Mouse (Mus musculus) olfactory bulb, adult 2 months (tissue): ENCODE data around the gene Tef. TPM values are rescaled to one million over a fixed set of nuclear protein-coding genes. Genes with fewer than 3 reads are reported as not detected.

Experiments
- H3K27ac ChIP-seq: fragments of 200-500 bp; 2 replicates; pipeline ENCODE4 v1.5.1; 2012; ENCODE audit warnings: low read depth, low read length; ENCODE audit not compliant: insufficient read depth
- H3K4me1 ChIP-seq: fragments of 200-500 bp; 2 replicates; pipeline ENCODE4 v1.6.1; 2012; ENCODE audit warnings: low read length; ENCODE audit not compliant: control insufficient read depth, insufficient read depth
- H3K4me3 ChIP-seq: fragments of 200-500 bp; 2 replicates; pipeline ENCODE4 v1.5.1; 2012; ENCODE audit warnings: mild to moderate bottlenecking, low read depth, low read length, moderate library complexity; ENCODE audit not compliant: insufficient read depth
- CTCF ChIP-seq: fragments of 200-500 bp; IDR thresholded peaks from 2 replicates; pipeline ENCODE4 v1.5.1; 2012; ENCODE audit warnings: low read depth, mild to moderate bottlenecking, low read length, moderate library complexity; ENCODE audit not compliant: insufficient read depth
- POLR2A ChIP-seq: fragments of 200-500 bp; IDR thresholded peaks from 2 replicates; pipeline ENCODE4 v1.6.1; 2012; ENCODE audit warnings: mild to moderate bottlenecking, low read depth, low read length, moderate library complexity; ENCODE audit not compliant: insufficient read depth
- WGBS: fragments of 180-500 bp; shearing (Covaris S2); methylation state at CpG from one replicate; pipeline ENCODE4 v1.1.7; 2018; 5-methylcytosine and 5-hydroxymethylcytosine counted together
- polyA plus RNA-seq: library from polyadenylated mRNA; stranded (reverse); fragments of >200 nt; gene quantifications from 2 replicates; pipeline ENCODE4 v1.2.4, GENCODE M21; 2012; ENCODE audit warnings: low replicate concordance; ENCODE audit not compliant: missing spikeins, insufficient read depth, insufficient read length

Gene Tef
- polyA plus RNA-seq, 1 experiment = not detected

DNA sequence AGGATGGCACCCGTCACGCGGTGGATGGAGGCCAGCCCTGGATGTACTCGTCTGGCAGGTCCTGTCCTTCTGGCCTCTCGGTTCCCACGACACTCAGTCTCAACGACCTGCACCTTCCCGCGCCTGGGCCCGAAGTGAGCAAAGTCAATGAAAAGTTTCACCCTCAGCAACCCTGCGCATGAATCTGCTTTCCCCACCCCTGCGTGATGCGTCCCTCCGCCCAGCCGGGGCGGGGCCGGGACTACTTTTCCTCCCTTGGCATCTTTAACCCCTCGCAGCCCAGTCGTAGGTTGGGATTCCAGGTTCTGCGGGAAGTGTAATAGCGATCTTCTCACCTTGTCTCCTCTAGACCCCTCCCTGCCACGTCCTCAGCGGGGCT lies 55.9 kb downstream of the Tef start:
- WGBS = under 1% methylated on average over 23 of the region's 23 CpGs
- TF ChIP-seq POLR2A = peak; percentile 96
- no peak for TF ChIP-seq CTCF
- H3K4me3 ChIP-seq = peak overlapping the region; percentile 91
- peaks cover 17% of the 10 kb centered on the region for H3K4me1 ChIP-seq
- peak overlapping the region; percentile 97 for H3K27ac ChIP-seq

DNA sequence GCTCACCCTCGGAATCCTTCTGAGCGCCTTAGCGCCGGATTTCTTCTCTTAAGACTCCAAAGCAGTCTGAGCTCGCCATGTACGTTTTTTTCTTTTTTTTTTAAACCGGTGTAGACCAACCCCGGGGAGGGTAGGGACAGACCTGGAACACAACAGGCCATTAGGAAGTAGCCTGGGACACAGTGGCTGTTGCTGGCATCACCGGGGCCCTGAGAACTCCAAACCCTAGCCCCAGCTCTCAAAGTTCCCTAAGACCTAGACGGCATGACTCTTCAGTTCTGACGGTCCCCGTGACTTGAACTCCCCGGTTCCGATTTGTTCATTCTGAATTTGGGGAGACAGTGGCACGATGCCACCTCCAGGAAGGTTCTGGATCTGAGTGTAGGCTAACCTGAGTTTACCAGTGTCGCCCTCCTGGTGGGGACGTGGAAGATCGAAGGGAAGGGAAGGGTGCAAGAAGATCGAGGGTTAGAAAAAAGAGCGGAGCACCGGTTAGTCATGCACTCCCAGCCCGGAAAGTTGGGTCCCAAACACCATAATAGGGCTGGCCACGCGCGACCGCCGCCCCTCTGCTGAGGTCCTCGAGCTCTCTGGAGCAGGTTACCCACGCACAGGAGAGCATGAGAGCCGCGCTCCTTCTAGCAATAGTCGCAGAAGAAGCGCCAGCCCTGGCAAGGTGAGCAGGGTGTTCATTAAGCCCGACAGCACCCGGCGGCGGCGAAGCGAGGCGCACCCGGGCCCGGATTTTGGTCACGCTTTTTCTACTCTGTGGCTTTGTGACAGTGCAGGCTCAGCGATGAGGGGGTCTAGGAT lies 56.5 kb downstream of the Tef start, which contains the start of gene Tob2:
Gene Tob2, minus strand, starts transcription at position 280 of the 813 bp plus-strand sequence.
- WGBS = under 1% methylated on average over 44 of the region's 44 CpGs
- no peak for TF ChIP-seq CTCF
- TF ChIP-seq POLR2A = no peak; the same call in 1 of the 2 replicates
- Histone ChIP-seq H3K4me1 (peaks cover 17% of the 10 kb centered on the region), H3K4me3 (peak within 1 kb of the TSS; percentile 91), H3K27ac (peak within 1 kb of the TSS; percentile 97)

DNA sequence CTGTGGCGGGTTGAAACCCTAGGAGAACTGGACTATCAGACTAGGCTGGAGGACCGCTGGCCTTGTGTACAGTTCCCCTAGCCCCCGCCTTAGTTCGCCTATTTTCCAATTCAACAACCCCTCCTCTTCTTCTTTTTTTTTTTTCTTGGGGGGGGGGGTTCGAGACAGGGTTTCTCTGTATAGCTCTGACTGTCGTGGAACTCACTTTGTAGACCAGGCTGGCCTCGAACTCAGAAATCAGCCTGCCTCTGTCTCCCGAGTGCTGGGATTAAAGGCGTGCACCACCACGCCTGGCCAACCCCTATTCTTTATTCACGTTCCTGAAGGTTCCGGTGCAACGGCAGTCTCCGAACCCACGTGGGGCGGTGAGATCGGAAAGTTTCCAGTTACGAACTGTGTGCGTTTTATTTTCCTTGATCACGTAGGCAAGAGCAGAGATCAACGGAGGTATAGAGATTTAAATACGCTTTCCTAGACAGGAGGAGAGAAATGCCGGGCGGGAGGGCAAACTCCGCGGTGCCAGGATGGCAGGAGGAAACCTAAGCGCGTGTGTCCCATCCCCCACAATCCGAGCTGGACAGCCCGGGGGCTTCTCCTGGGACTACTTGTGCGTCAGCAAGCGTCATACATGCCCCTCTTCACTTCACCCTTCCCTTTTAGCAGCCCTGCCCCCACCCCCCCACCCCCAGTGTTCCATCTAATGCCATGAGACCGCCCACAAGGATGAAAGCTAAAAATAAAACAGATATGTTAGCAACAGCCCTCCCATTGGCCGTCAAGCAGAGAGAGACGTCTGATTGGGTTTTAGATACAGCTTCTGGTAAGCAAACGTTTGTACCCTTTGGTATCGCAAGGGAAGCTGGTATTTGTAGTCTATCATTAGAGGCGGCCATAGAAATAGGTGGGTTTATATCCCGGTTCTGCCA lies 57.4 kb downstream of the Tef start:
- peak overlapping the region; percentile 91 for H3K4me3 ChIP-seq
- H3K27ac ChIP-seq = peak overlapping the region; percentile 97
- under 1% methylated on average over 39 of the region's 39 CpGs for WGBS
- TF ChIP-seq POLR2A (peak; percentile 27; the same call in 1 of the 2 replicates), CTCF (no peak)
- peaks cover 17% of the 10 kb centered on the region for H3K4me1 ChIP-seq

DNA sequence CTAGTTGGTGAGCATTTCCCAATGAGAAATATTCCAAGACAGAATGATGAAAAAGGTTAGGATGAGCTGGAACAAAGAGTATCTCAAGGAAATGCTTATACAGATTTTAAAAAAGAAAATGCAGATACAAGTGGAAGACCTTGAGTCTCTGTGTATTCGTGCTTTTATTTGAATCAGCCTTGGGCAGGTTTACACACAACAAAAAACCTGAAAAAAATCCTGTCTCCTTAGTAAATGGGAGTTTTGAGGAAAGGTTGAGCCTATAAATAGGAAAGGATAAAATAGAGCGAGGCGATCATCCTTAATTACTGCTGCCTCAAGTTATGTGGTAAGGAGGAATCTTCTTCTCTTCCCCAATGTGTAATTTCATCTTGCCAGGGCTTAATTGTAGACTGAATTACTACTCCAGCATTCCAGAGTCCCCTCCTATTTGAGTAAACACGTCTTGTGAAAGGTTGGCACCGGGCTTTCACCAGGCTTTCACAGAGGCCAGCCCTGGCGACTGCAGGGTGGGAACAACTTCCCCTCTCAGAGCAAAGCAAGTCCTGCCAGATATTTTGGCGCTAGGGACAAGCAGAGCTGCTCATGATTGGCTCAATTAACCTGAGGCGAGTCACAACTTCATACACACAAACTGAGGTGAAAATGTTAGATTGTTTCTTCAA lies 58.4 kb downstream of the Tef start:
- TF ChIP-seq CTCF (no peak), POLR2A (no peak)
- WGBS = 2% methylated on average over 8 of the region's 8 CpGs
- no peak overlapping the region for H3K4me3 ChIP-seq
- peak overlapping the region; percentile 88 for H3K27ac ChIP-seq
- H3K4me1 ChIP-seq = peaks cover 14% of the 10 kb centered on the region

DNA sequence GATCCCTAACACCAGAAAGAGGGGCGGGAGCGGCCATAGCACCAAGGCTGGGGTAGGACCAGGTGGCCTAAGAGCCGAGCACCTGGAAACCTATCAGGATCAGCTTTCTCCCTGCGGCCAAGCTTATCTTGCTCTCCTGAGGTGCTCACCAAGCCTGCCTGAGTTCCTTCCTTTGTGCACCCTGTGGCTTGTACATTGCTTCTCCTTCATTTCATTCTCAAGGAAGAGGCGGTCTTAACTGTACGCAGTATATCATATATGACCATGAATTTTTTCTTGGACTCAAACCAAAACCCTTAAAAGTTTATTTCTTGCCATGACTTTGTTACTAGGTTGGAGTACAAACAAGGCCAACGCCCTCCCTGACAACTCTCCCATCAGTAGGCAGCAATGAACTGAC lies 62.0 kb downstream of the Tef start:
- WGBS = 93% methylated on average over 7 of the region's 7 CpGs
- H3K4me3 ChIP-seq = no peak overlapping the region
- H3K4me1 ChIP-seq = peaks cover 6% of the 10 kb centered on the region; the same call in 1 of the 2 replicates
- H3K27ac ChIP-seq = no peak overlapping the region
- TF ChIP-seq POLR2A (no peak), CTCF (no peak)

DNA sequence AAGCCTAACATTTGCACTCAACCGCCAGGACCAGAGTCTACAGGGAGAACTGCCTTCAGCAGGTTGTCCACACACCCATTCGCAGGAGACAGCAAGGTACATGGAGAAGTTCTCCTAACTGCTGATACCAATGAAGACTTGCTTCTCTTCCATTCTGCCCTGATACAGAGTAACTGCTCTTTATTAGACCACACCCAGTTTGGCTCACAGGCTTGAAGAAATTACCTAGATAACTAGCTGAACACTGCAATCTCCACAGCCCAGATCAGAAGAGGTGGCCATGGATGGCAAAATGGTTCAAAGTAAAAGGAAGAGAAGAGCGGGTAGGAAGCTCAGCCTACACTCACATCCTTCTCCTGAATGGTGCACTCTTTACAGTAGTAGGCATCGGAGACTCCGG lies 67.8 kb downstream of the Tef start:
- WGBS = 96% methylated on average over 5 of the region's 5 CpGs
- H3K27ac ChIP-seq = no peak overlapping the region
- no peak overlapping the region for H3K4me3 ChIP-seq
- TF ChIP-seq CTCF = no peak
- no peak for TF ChIP-seq POLR2A
- peaks cover 2% of the 10 kb centered on the region for H3K4me1 ChIP-seq

DNA sequence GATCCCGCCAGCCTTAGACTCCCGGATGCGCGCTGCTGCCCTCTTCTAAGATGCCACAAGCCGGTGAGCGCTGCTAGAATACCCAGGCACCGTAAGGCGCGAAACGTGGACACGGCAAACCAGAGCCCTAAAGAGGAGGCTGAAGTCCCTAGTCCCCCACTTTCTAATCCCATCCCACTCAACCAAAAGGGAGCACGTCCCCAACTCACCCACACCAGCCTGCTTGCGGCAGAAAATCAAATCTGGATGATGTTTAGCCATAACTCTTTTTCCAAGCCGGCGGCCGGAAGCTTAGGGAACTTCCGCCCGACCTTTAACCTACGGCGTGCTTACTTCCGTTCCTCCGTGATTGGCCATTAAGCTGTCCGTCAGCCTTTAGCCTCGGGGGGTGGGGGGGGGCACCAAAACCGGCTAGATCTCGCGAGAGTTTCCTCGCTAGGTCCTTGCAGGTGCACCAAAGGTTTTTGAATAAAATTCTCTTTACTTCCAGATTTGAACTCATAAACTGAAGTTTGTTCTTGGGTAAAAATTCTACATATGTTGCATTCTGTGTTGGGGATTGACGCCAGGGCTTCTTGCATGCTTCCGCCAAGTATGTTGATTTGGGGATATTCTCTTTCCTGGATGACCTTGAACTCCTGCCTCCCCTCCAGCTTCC lies 69.5 kb downstream of the Tef start, which contains the start of gene Phf5a:
Gene Phf5a, minus strand, starts transcription at position 308 of the 658 bp plus-strand sequence.
- peak within 1 kb of the TSS; percentile 100 for H3K27ac ChIP-seq
- under 1% methylated on average over 30 of the region's 30 CpGs for WGBS
- H3K4me3 ChIP-seq = peak within 1 kb of the TSS; percentile 99
- TF ChIP-seq POLR2A = no peak
- TF ChIP-seq CTCF = no peak
- peaks cover 2% of the 10 kb centered on the region for H3K4me1 ChIP-seq

DNA sequence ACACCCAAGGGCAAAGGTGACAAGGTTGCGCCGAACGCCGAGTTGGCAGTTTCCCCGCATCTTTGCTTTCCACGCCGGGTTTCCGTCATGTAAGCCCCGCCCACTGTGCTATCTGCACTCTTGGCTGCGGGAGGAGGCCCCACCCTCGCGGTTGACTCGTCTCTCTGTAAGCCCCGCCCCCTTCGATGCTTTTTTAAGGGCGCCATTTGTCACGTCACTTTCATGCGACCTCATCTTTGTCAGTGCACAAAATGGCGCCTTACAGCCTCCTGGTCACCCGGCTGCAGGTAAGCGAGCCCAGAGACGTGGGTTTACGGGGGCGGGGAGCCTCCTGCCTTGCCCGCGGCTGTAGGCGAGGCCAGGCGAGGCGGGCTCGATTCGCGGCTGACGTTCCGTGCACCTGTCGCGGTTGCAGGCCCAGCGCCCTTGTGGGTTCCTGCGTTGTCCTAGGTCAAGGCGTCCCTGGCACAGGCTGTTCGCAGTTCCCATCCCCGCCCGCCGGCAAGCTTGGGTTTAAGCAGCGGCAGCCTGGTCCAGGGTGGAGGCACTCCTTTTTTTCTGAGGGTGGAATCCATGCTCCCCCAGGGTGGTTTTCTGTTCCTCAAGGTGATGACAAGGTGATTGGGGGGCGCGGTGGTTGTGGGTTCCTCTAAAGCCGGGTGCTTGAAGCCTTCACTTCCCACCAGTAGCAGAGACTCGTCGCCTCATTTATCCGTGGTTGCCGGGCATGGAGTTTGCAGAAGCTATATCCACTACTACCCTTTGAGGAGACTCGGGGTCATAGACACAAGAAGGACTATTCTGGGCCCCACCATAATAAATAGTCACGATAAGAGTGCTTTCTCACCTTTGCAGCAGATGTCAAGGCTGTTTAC lies 70.3 kb downstream of the Tef start, which contains the start of gene Aco2:
Gene Aco2, plus strand, starts transcription at position 48 of the 875 bp plus-strand sequence.
- Histone ChIP-seq H3K4me1 (peaks cover 2% of the 10 kb centered on the region), H3K27ac (peak within 1 kb of the TSS; percentile 100), H3K4me3 (peak within 1 kb of the TSS; percentile 99)
- peak; percentile 46; the same call in 1 of the 2 replicates for TF ChIP-seq POLR2A
- no peak for TF ChIP-seq CTCF
- WGBS = under 1% methylated on average over 53 of the region's 53 CpGs

Other genes with a start within 250 kb of the Tef start
- 218 TPM in 1 of 2 replicates, not detected in the other for gene Ep300, start 217.1 kb upstream of the Tef start, polyA plus RNA-seq
- not detected in 2 replicates for gene L3mbtl2, start 138.5 kb upstream of the Tef start, polyA plus RNA-seq
- gene Chadl, start 105.1 kb upstream of the Tef start, polyA plus RNA-seq = not detected in 2 replicates
- gene Zc3h7b, start 57.4 kb upstream of the Tef start, polyA plus RNA-seq = not detected in 2 replicates
- not detected in 2 replicates for gene Rangap1, start 56.9 kb upstream of the Tef start, polyA plus RNA-seq
- gene Tob2, start 56.4 kb downstream of the Tef start, polyA plus RNA-seq = not detected in 2 replicates
- gene Phf5a, start 69.5 kb downstream of the Tef start, polyA plus RNA-seq = not detected in 2 replicates
- 365 TPM in 1 of 2 replicates, not detected in the other for gene Aco2, start 69.9 kb downstream of the Tef start, polyA plus RNA-seq
- gene Polr3h, start 123.8 kb downstream of the Tef start, polyA plus RNA-seq = not detected in 2 replicates
- not detected in 2 replicates for gene Csdc2, start 134.3 kb downstream of the Tef start, polyA plus RNA-seq
- gene Pmm1, start 158.5 kb downstream of the Tef start, polyA plus RNA-seq = not detected in 2 replicates
- gene 1700029P11Rik, start 178.1 kb downstream of the Tef start, polyA plus RNA-seq = not detected in 2 replicates
- 1,163 TPM in 1 of 2 replicates, not detected in the other for gene Xrcc6, start 185.4 kb downstream of the Tef start, polyA plus RNA-seq
- 107 TPM in 1 of 2 replicates, not detected in the other for gene Desi1, start 231.4 kb downstream of the Tef start, polyA plus RNA-seq
- not detected in 2 replicates for gene Snu13, start 245.2 kb downstream of the Tef start, polyA plus RNA-seq